Mouse (Mus musculus): ENCODE measurements at regions not wholly inside any gene's neighbourhood (a gene's known extent, or its start where the extent isn't known, plus 50 kb on each side); places are given as distances from the start of the nearest gene placed in this dataset.

DNA sequence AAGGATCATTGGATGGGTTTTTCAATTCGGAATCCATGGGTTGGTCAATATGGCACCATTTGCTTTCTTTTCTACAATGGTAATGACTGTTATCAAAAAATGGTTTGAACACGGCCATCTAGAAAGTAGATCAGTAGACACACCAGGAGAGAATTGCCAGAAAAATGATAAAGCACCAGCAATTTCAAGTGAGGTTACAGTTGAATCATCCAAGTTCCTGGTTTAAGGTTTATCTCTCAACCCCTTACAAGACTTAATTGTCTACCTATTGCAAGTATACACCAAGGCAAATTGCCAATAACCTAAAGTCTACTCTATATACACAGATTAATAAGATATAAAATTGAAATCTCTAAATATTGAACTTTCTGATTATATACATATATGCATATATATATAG is 53.4 kb upstream of the Col1a2 start:
- no peak for TF ChIP-seq POLR2A (IDR thresholded peaks at IDR 0.05; ENCODE audit: borderline replicate concordance, extremely low read depth, insufficient read depth, insufficient read length, poor library complexity, severe bottlenecking)
- TF ChIP-seq CTCF (IDR thresholded peaks at IDR 0.05; ENCODE audit: borderline replicate concordance, extremely low read depth, insufficient read depth, insufficient read length) = no peak

All from brain, embryonic 14.5 days (tissue).